Mouse (Mus musculus) G1E-ER4 (cell line): ENCODE measurements around the gene Acp7. TPM values are rescaled to one million over a fixed set of nuclear protein-coding genes. Genes with fewer than 3 reads are reported as not detected.
A peak's percentile ranks its signal among the peaks of the same experiment; 100 is the strongest.

Experiments used
- GATA1 ChIP-seq: IDR thresholded peaks from one replicate; pipeline ENCODE4 v1.8.0; 2012; ENCODE audit warnings: low read length, inconsistent platforms
- polyA plus RNA-seq: library from polyadenylated mRNA; stranded (reverse); fragments of >175 nt; gene quantifications from 2 replicates; pipeline ENCODE4 v1.2.3, GENCODE M21; 2012

Acp7 gene
- polyA plus RNA-seq, 1 experiment, result not detected

- TF ChIP-seq GATA1, result no peak
These were observed 44.3 kb downstream of the Acp7 start for GRCm38 (mm10) chr7:28586663-28587411.

GRCm38 (mm10) chr7:28585001-28585400 is 46.1 kb downstream of the Acp7 start:
- no peak for TF ChIP-seq GATA1

- no peak for TF ChIP-seq GATA1
These were observed 46.7 kb downstream of the Acp7 start for GRCm38 (mm10) chr7:28584468-28584867.

GRCm38 (mm10) chr7:28583570-28584344 is 47.4 kb downstream of the Acp7 start:
- no peak for TF ChIP-seq GATA1

GRCm38 (mm10) chr7:28582841-28583240 is 48.3 kb downstream of the Acp7 start:
- TF ChIP-seq GATA1, result peak; percentile 88

GRCm38 (mm10) chr7:28581721-28582120 is 49.4 kb downstream of the Acp7 start:
- TF ChIP-seq GATA1, result peak; percentile 40

GRCm38 (mm10) chr7:28579826-28580225 is 51.3 kb downstream of the Acp7 start:
- no peak for TF ChIP-seq GATA1

GRCm38 (mm10) chr7:28578543-28579053 is 52.5 kb downstream of the Acp7 start:
- TF ChIP-seq GATA1, result no peak

- no peak for TF ChIP-seq GATA1
These were observed 53.1 kb downstream of the Acp7 start for GRCm38 (mm10) chr7:28577826-28578542.

GRCm38 (mm10) chr7:28576271-28576914 is 54.7 kb downstream of the Acp7 start:
- no peak for TF ChIP-seq GATA1

- TF ChIP-seq GATA1, result peak; percentile 19
These were observed 55.5 kb downstream of the Acp7 start for GRCm38 (mm10) chr7:28575597-28575996.

- no peak for TF ChIP-seq GATA1
These were observed 57.9 kb downstream of the Acp7 start for GRCm38 (mm10) chr7:28573236-28573635.

- TF ChIP-seq GATA1, result no peak
These were observed 58.4 kb downstream of the Acp7 start for GRCm38 (mm10) chr7:28572689-28573088.

- no peak for TF ChIP-seq GATA1
These were observed 60.0 kb downstream of the Acp7 start for GRCm38 (mm10) chr7:28570982-28571682.
